Mouse (Mus musculus) A20 (cell line): ENCODE measurements around the gene Mpig6b.

Experiments
- DNase-seq: peaks from one replicate; pipeline ENCODE4 v3.0.0-alpha.2; 2011; ENCODE audit warnings: low read depth, low spot score

The Mpig6b gene

GRCm38 (mm10) chr17:35060071-35060470 lies 5.9 kb downstream of the Mpig6b start:
- no peak for DNase-seq

GRCm38 (mm10) chr17:35058911-35059892 lies 6.8 kb downstream of the Mpig6b start, which contains the start of gene Ddah2:
Ddah2 (plus strand) TSS chr17:35059035.
- peak; percentile 90 for DNase-seq

GRCm38 (mm10) chr17:35058316-35058715 lies 7.7 kb downstream of the Mpig6b start:
- no peak for DNase-seq

GRCm38 (mm10) chr17:35057090-35057489 lies 8.9 kb downstream of the Mpig6b start:
- DNase-seq, result no peak

- no peak for DNase-seq
Observed at GRCm38 (mm10) chr17:35055691-35056495, 10.1 kb downstream of the Mpig6b start.

GRCm38 (mm10) chr17:35052271-35052798 lies 13.6 kb downstream of the Mpig6b start:
- no peak for DNase-seq

- DNase-seq, result peak; percentile 90
Observed at GRCm38 (mm10) chr17:35051156-35052086, 14.6 kb downstream of the Mpig6b start.

GRCm38 (mm10) chr17:35050126-35050750 lies 15.7 kb downstream of the Mpig6b start:
- DNase-seq, result peak; percentile 88

- DNase-seq, result peak; percentile 80
Observed at GRCm38 (mm10) chr17:35049561-35050016, 16.4 kb downstream of the Mpig6b start, which contains the start of gene Clic1. Clic1 (plus strand) TSS chr17:35049966.

- peak; percentile 58 for DNase-seq
Observed at GRCm38 (mm10) chr17:35048932-35049440, 17.0 kb downstream of the Mpig6b start.

- peak; percentile 78 for DNase-seq
Observed at GRCm38 (mm10) chr17:35048149-35048931, 17.6 kb downstream of the Mpig6b start.

GRCm38 (mm10) chr17:35047688-35048087 lies 18.3 kb downstream of the Mpig6b start:
- no peak for DNase-seq

GRCm38 (mm10) chr17:35046681-35047455 lies 19.1 kb downstream of the Mpig6b start, which contains the start of gene Msh5:
Msh5 (minus strand) TSS chr17:35046745.
- peak; percentile 100 for DNase-seq

- peak; percentile 57 for DNase-seq
Observed at GRCm38 (mm10) chr17:35045807-35046680, 19.9 kb downstream of the Mpig6b start.

GRCm38 (mm10) chr17:35044904-35045806 lies 20.8 kb downstream of the Mpig6b start:
- no peak for DNase-seq

GRCm38 (mm10) chr17:35043794-35044193 lies 22.2 kb downstream of the Mpig6b start:
- no peak for DNase-seq
